Mouse (Mus musculus) left cerebral cortex, postnatal 14 days (tissue): ENCODE measurements around the gene Phlpp1. TPM values are rescaled to one million over a fixed set of nuclear protein-coding genes. Genes with fewer than 3 reads are reported as not detected.
A peak's percentile ranks its signal among the peaks of the same experiment; 100 is the strongest.

Source experiments
- DNase-seq, 2 experiments: peaks; one replicate each; pipeline ENCODE4 v3.0.0; 2021 to 2022; ENCODE audit warnings: low spot score in 2 of 2, mixed read lengths in 1 of 2
- intact Hi-C: fragments of 180-260 bp; cut with DNase I; formaldehyde crosslinking; loops from one replicate; pipeline ENCODE4 v1.15.1; 2025
- total RNA-seq, 2 experiments: library from RNA; stranded (reverse); gene quantifications; 2 replicates each; pipeline ENCODE4 v1.2.3; 2021

Gene Phlpp1
- total RNA-seq, 2 experiments from 2014 or later = 53.7 to 54.7 TPM

- DNase-seq = no peak
- intact Hi-C loops = loop anchor here (10.0 kb wide), 1 partner anchor 177 kb away; the partner anchor contains the start of gene Phlpp1
Observed at GRCm38 (mm10) chr1:106351512-106351911, 180.0 kb downstream of the Phlpp1 start.

- intact Hi-C loops = loop anchor here (10.0 kb wide), 1 partner anchor 178 kb away; the partner anchor contains the start of gene Phlpp1
- DNase-seq = peak in 1 of 2 experiments; percentile 41
Observed at GRCm38 (mm10) chr1:106352801-106353511, 181.4 kb downstream of the Phlpp1 start.

GRCm38 (mm10) chr1:106353993-106354392, 182.4 kb downstream of the Phlpp1 start:
- DNase-seq = no peak

GRCm38 (mm10) chr1:106359474-106359873, 187.9 kb downstream of the Phlpp1 start:
- intact Hi-C loops = loop anchor here (10.0 kb wide), 1 partner anchor 185 kb away; the partner anchor contains the start of gene Phlpp1
- DNase-seq = no peak

More at GRCm38 (mm10) chr1:106353993-106354392, 182.4 kb downstream of the Phlpp1 start:
- intact Hi-C loops = loop anchor here (10.0 kb wide), 1 partner anchor 179 kb away; the partner anchor contains the start of gene Phlpp1

DNA sequence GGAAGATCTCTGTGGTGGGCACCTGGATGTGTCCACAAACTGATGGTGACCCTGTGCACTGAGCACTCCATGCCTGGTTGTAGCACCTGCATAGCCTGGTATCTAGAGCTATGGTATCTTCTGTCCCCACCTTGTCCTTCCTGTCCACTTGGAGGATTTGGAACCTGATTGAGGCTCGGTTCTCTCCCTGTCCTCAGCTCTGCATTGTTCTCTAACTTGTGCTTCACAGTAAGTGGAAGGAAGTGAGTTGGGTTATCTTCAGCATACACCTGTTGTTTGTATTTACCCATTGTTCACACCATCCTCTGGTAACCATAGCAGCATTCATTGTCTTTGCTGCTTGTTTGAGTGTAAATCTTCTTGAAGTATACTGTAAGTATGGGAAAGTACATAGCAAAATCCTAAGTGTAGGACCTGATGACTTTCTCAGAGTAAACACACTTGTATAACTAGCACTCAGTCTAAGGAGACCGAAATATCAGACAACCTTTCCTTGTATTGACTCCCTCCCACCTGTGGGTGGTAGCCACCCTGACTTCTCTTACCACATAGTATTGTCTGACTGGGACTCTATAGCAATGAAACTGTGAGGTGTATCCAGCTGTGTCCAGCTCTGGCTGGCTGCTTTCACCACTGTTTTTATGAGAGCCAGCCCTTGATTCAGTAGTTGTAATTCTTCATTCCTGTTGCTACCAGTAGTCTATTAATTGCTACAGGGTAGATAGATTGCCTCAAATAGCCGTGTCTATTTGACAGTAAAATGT, 191.5 kb downstream of the Phlpp1 start:
- no peak for DNase-seq
- intact Hi-C loops = no loop called here

DNA sequence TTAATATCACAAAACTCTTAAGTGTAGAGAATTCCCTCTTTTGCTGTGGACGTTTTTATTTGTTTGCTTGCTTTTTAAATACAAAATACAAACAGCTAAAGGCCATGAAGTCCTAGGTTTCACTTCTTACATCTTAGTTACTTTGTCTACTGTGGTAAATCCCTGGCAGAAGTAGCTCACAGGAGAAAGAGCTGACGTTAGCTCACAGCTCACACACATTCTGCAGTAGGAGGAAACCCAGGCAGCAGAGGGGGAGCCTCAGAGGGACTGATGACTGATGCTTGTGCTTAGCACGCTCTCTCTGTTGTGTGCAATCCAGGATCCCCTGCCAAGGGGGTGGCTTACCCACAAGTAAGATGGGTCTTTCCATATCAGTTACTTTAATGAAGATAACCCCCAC, 197.8 kb downstream of the Phlpp1 start:
- intact Hi-C loops = no loop called here
- no peak for DNase-seq

DNA sequence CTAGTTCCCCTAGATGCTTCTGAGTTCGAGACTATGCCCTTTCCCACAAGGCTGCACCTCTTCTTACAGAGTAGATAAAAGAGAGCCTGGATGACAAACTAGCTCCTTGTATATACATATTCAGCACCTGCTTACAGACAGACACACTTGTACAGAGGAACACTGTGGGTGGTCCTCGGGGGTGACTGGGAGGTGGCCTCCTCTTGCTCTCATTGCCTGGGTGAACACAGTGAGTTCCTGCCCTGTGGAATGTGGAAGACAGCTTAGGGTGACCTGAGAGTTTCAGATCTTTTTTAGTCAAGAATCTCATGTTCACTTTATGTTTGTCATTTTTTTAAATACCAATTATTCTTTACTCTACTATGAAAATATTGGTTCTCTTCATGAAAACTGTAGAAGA, 200.9 kb downstream of the Phlpp1 start:
- no peak for DNase-seq
- intact Hi-C loops = no loop called here

- intact Hi-C loops = no loop called here
- DNase-seq = no peak
Observed at GRCm38 (mm10) chr1:106373656-106374055, 202.1 kb downstream of the Phlpp1 start.

DNA sequence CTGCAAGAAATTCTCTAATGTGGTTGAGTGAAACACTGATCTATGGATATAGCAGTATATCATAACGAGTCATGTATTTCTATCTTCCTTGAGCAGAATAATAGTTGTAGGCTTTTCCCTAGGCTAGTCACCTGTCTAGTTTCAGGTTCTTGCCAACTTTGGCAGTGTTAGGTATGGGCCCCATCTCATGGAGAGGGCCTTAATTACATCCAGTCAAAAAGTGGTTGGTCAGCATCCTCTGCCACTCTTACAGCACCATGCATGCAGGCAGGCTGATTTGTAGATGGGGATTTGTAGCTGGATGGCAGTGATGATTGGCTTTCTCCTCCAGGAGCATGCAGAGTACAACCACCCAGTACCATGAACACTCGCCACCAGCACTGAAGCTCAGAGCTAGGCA, 202.7 kb downstream of the Phlpp1 start:
- intact Hi-C loops = no loop called here
- DNase-seq = no peak

DNA sequence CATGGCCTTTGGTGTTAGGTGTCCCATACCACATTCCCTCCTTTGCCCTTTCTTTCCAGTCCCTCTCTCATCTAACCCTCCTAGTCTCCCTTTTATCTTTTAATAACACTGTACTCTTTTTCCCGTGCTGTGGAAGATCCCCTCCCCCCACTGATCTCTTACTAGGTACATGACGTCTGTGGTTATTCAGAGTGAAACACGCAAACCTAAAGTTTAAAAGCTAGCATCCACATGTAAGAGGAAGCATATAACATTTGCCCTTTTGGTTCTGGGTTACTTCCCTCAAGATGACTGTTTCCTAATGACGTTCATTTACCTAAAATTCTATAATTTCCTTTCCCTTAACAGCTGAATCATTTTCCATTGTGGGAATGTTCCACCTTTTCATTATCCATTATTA, 203.4 kb downstream of the Phlpp1 start:
- intact Hi-C loops = no loop called here
- DNase-seq = no peak

DNA sequence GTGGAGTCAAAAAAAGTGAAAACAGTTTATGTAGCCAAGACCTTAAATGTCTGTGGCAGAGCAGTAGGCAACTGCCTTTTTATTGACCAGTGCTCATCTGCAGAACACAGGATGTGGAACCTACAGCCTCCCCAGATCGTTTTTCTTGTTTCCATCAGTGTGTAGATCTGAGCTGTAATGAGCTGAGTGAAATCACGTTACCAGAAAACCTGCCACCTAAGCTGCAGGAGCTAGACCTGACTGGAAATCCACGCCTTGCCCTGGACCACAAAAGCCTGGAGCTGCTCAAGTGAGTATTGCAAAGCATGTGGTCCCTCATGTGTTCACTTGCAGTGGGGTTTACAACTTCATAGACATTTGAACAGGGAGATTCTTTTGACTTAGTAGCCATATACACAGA, 204.5 kb downstream of the Phlpp1 start:
- no peak for DNase-seq
- intact Hi-C loops = no loop called here

DNA sequence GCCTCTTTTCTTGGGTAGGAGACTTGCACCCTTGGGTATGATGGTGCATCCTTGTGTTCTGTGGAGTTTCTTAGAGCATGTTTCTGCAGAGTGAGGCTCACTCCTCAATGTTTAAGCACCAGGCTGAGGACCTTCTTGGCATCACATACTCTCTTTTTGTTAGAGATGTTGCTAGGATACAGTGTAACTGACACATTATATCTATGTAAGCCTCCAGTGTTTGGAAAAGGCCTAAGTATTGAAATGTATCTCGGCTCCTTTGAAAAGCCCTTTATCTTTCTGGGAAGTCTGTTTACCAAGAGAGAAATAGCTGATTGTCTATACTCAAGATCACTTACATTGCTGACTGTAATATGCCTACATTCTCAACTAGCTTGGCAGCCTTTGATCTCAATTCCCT, 208.9 kb downstream of the Phlpp1 start:
- intact Hi-C loops = no loop called here
- DNase-seq = no peak

GRCm38 (mm10) chr1:106386542-106386941, 215.0 kb downstream of the Phlpp1 start:
- intact Hi-C loops = no loop called here
- DNase-seq = no peak

GRCm38 (mm10) chr1:106387264-106387663, 215.7 kb downstream of the Phlpp1 start:
- intact Hi-C loops = no loop called here
- no peak for DNase-seq

GRCm38 (mm10) chr1:106389673-106390072, 218.1 kb downstream of the Phlpp1 start:
- intact Hi-C loops = loop anchor here (5.0 kb wide), 1 partner anchor 217 kb away; the partner anchor contains the start of gene Phlpp1
- DNase-seq = peak; percentile 55 to 72

DNA sequence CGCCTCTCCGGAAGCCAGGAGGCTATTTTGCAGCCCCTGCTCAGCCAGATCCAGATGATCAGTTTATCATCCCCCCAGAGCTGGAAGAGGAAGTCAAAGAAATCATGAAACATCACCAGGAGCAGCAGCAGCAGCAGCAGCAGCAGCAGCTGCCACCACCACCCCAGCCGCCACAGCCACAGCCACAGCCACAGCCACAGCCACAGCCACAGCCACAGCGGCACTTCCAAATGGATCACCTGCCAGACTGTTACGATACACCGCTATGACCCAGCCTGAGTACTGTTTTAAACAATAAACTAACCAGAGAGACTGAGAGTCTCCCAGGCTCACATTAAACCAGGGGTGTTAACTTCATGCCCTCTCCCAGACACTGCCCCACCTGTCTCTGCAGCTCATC, 221.5 kb downstream of the Phlpp1 start:
- intact Hi-C loops = loop anchor here (5.0 kb wide), 1 partner anchor 221 kb away; the partner anchor contains the start of gene Phlpp1
- no peak for DNase-seq

DNA sequence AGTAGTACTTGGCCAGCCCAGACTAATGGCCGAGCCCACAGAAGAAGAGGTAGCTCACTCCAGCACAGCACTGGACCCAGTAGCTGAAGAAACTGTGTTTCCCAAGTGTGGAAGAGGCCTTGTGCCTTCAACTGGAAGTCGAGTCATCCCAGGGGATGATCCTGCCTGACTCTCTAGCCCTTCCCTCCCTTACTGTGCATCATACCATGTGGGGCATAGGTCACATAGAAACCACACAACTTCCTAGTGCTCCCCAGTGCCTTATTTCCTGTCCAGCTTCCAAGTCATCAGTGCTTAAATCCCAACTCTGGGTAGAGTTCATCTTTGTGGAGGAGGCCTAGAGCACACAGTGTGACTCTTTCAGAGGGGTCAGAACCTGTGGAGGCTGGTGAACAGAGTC, 223.1 kb downstream of the Phlpp1 start:
- no peak for DNase-seq
- intact Hi-C loops = loop anchor here (1.0 to 5.0 kb wide), 2 partner anchors 222 to 323 kb away; partner anchors contain the start of gene Phlpp1

GRCm38 (mm10) chr1:106395476-106395875, 223.9 kb downstream of the Phlpp1 start:
- peak; percentile 71 to 76 for DNase-seq

DNA sequence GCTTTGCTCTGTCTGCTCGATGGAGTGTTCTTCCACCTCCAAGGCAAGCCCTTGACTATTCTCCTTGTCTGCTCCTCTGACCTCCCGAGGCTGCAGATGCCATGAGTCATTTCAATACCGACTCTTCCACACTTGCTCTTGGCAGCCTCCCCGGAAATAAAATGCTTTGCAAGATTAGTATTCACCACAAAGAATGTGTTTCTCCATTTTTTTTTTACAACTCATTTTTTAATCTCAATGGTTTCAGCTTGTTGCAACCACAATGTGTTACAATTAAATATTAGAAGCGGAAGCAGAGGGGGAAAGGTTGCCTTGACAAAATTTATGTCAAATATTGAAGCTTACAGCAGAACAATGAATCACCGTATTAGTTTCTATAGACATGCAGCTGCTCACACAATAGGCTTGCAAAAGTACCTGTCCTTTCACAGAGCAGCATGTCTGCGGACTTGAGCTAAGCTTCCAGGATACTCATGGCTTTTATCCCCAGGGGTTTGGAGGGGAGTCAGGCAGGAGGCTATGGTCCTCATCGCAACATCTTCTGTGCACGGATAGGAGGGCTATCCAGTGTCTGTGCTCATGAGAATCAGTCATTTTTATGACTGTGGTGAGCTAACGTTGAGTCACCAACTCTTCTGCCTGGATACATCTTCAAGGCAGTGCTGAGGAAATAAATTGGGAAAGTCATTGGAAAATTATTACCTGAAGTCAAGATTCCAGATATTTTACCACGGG, 229.5 kb downstream of the Phlpp1 start:
- DNase-seq = no peak
- intact Hi-C loops = no loop called here

More at GRCm38 (mm10) chr1:106395476-106395875, 223.9 kb downstream of the Phlpp1 start:
- intact Hi-C loops = loop anchor here (1.0 kb wide), 1 partner anchor 324 kb away; no protein-coding TSS in a partner anchor
